Mouse (Mus musculus) erythroblast, embryonic 14.5 days (primary cell): ENCODE measurements around the gene Gpr142.

Source experiments
- GATA1 ChIP-seq: IDR thresholded peaks from 2 replicates; pipeline ENCODE4 v1.6.1; 2012; ENCODE audit warnings: low read length, inconsistent platforms, mixed read lengths
- TAL1 ChIP-seq: IDR thresholded peaks from 3 replicates; pipeline ENCODE4 v1.6.1; 2012; ENCODE audit warnings: low read length, inconsistent platforms, mixed read lengths

- no peak for TF ChIP-seq TAL1
- TF ChIP-seq GATA1 = no peak
These were observed 51.9 kb downstream of the Gpr142 start, which contains the start of gene Gprc5c for GRCm38 (mm10) chr11:114850452-114851268.
